Mouse (Mus musculus) megakaryocyte, adult 5-6 weeks (primary cell): ENCODE results near the gene Nup88. TPM values are rescaled to one million over a fixed set of nuclear protein-coding genes. Genes with fewer than 3 reads are reported as not detected.

Source experiments
- ATAC-seq: 2 replicates; pipeline ENCODE4 v1.8.0; 2016; ENCODE audit warnings: mild to moderate bottlenecking, inconsistent platforms; ENCODE audit not compliant: poor library complexity, severe bottlenecking
- total RNA-seq, 2 experiments: library from RNA; stranded (forward) in 1 of 2; stranded (reverse) in 1 of 2; fragments of 153-499, 151-499 nt in 1 of 2; fragments of 221-1000, 200-1000 nt in 1 of 2; gene quantifications; 2 replicates each; pipeline versions ENCODE4 v1.2.3 to v1.2.4; 2015 to 2017

Nup88 gene
- 102 and 116 TPM in 2 replicates for total RNA-seq (2015)
- 108 and 110 TPM in 2 replicates for total RNA-seq (2017)

- ATAC-seq: peak; percentile 91
Observed at GRCm38 (mm10) chr11:70969821-70970559, at the start of gene Nup88, which contains the start of gene Rpain. Nup88 (minus strand) TSS chr11:70969973. Rpain (plus strand) TSS chr11:70970213.

GRCm38 (mm10) chr11:71018416-71019200 lies 48.8 kb upstream of the Nup88 start:
- no peak for ATAC-seq

GRCm38 (mm10) chr11:71017051-71017450 lies 47.3 kb upstream of the Nup88 start:
- no peak for ATAC-seq

- no peak for ATAC-seq
Observed at GRCm38 (mm10) chr11:71012743-71013142, 43.0 kb upstream of the Nup88 start.

GRCm38 (mm10) chr11:71008321-71008720 lies 38.5 kb upstream of the Nup88 start:
- 0 out of 2 replicates have a peak, but pooled peaks have one; percentile 14 for ATAC-seq

- ATAC-seq: no peak
Observed at GRCm38 (mm10) chr11:71007831-71008230, 38.1 kb upstream of the Nup88 start.

- ATAC-seq: no peak
Observed at GRCm38 (mm10) chr11:71007026-71007425, 37.3 kb upstream of the Nup88 start.

DNA sequence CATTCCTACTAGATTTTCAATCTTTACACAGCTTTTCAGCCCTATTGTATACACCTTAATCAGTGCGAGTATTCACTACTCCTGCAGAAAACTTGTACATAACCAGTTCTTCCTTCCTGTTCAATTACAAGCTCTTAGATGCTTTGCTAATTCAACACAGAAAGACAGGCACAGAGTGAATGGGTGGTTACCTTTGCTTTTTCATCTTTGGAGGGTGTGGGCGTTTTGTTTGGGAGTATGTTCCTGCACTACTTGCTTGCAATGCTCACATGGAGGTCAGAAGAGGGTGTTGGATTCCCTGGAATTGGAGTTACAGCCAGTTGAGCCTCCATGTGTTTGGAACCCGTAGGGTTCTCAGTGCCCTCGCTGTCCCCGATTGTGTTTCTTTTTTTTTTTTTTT lies 35.3 kb upstream of the Nup88 start:
- ATAC-seq: no peak

- ATAC-seq: peak; percentile 98
Observed at GRCm38 (mm10) chr11:71004316-71004773, 34.6 kb upstream of the Nup88 start, which contains the start of gene Dhx33. Dhx33 (minus strand) TSS chr11:71004437.

- peak; percentile 39 for ATAC-seq
Observed at GRCm38 (mm10) chr11:71003611-71004315, 34.0 kb upstream of the Nup88 start.

- ATAC-seq: no peak
Observed at GRCm38 (mm10) chr11:71001167-71001566, 31.4 kb upstream of the Nup88 start.

- ATAC-seq: peak; percentile 100
Observed at GRCm38 (mm10) chr11:70982557-70983228, 12.9 kb upstream of the Nup88 start, which contains the start of gene C1qbp. C1qbp (minus strand) TSS chr11:70983026.

GRCm38 (mm10) chr11:70982030-70982429 lies 12.3 kb upstream of the Nup88 start:
- ATAC-seq: no peak

DNA sequence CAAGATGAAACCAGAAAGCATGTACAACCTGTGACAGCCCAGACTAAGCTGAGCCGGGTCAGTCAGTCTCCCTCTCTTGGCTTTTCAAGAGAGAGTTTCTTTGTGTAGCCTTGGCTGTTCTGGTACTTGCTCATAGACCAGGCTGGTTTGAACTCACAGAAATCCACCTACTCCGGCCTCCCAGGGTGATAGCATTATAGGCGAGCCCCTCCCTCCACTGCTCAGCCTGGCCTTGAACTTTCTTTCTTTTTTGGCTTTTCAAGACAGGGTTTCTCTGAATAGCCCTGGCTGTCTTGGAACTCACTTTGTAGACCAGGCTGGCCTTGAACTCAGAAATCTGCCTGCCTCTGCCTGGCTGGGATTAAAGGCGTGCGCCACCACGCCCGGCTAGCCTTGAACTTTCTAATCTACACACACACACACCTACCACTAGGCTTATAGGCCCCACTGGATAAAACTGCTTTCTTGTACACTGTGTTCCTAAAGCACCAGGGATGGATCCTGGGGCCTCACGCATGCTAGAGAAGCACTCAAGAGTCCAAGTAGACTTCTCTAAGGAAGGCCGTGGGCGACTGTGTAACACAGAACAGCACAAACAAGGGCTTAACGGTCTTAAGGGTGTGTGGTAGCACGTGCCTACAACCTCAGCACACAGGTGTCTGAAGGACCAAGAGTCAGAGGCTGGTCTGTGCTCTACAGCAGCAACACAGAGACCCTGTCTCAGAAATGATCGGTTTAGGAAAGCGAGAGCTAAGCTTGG lies 11.2 kb upstream of the Nup88 start:
- ATAC-seq: no peak

GRCm38 (mm10) chr11:70980232-70980631 lies 10.5 kb upstream of the Nup88 start:
- no peak for ATAC-seq

GRCm38 (mm10) chr11:70977293-70977692 lies 7.5 kb upstream of the Nup88 start:
- ATAC-seq: no peak

DNA sequence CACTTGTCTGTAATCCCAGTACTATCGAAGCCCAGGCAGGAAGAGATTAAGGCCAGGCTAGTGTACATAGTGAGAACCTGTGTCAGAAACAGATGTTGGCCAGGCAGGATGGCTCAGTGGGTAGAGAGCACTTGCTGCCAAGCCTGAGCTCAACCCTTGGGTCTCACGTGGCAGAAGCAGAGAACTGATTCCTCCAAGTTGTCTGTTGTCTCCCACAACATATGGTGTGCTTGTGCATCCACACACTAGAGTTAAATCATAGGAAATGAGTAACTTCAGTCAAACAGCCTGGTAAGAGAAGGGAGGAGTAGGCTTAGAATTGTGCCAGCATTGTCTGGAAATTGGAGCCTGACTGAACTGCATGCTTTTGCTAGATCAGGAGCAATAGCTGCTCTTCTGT lies 5.4 kb upstream of the Nup88 start:
- no peak for ATAC-seq

DNA sequence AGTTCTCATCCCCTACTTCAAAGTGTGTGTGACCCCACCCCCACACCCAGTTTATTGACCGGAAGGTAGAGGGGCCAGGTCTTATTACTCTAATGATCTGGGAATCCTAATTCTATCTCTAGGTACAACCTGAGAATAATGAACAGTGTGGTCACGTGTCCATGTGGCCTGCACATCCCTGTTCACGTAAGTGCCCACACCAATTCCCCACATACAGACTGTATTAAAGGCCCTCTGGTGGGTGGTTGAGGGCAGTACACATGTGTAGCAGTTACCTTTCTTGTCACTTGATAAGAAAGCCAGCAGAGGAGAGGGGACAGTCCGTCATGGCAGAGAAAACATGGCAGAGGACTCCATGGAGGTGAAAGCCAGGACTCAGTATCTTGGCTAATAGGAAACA lies 4.2 kb upstream of the Nup88 start:
- no peak for ATAC-seq

GRCm38 (mm10) chr11:70972586-70972985 lies 2.8 kb upstream of the Nup88 start:
- no peak for ATAC-seq
